Mouse (Mus musculus): ENCODE measurements around the gene 5430427O19Rik.

DNA sequence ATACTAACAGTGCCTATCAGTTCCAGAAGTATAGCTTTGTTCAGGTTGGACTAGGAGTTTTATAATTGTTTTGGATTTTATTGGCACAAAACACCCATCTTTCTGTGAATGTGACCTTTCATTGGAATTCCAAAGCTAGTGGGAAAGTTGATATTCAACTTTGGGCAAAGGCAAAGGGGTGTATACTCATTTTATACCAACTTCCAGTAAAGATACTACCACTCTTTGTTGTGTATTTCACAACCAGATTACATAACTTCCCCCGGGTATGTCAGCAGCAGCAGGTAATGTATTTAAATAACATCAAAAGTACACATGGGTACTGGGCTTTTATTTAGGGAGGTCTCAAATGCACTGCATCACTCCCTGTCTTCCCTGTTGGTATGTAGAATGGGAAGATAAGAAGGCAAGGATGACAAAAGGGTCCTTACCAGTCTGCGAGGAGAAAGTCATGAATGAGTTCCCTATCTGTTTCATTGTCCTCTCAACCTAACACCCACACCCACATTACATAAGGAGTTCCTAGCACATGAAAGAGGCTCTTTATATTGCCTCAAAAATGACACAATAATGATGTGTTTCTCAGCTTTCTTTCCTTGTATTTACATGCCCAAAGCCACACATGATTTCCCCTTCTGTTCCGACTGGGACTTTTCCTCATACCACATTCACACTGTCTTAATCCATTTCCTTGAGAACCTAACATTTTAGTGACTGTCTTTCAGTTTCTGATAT is 42.3 kb upstream of the 5430427O19Rik start:
- no peak for TF ChIP-seq CHD2 (IDR thresholded peaks at IDR 0.05; ENCODE audit: low read depth, low read length)
- no peak for TF ChIP-seq ZNF384 (IDR thresholded peaks at IDR 0.05; ENCODE audit: low read depth, low read length)
- TF ChIP-seq ZC3H11A (IDR thresholded peaks at IDR 0.05; ENCODE audit: borderline replicate concordance, low read depth, low read length): no peak
- TF ChIP-seq HCFC1 (IDR thresholded peaks at IDR 0.05; ENCODE audit: borderline replicate concordance, insufficient read depth, low read length): no peak
